Mouse (Mus musculus) intestine, postnatal 0 days (tissue): ENCODE measurements around the gene 1700013F07Rik. TPM values are rescaled to one million over a fixed set of nuclear protein-coding genes. Genes with fewer than 3 reads are reported as not detected.

Experiments used
- ATAC-seq: fragments of 200-750 bp; cut with Nextera tagmentation; 2 replicates; pipeline ENCODE4 v1.8.0; 2017; ENCODE audit warnings: mild to moderate bottlenecking, moderate TSS enrichment, moderate library complexity
- H3K27ac ChIP-seq: fragments of 300-500 bp; sonication (generic); 2 replicates; pipeline ENCODE4 v1.5.1; 2014; ENCODE audit warnings: mild to moderate bottlenecking, low read depth, low read length, moderate library complexity
- H3K27me3 ChIP-seq: fragments of 300-500 bp; sonication (generic); replicated peaks from 2 replicates; pipeline ENCODE4 v1.6.1; 2014; ENCODE audit warnings: low read length, mixed read lengths; ENCODE audit not compliant: control insufficient read depth, insufficient read depth
- H3K36me3 ChIP-seq: fragments of 300-500 bp; sonication (generic); 2 replicates; pipeline ENCODE4 v1.6.1; 2014; ENCODE audit warnings: mild to moderate bottlenecking, moderate library complexity; ENCODE audit not compliant: control insufficient read depth, insufficient read depth
- H3K4me1 ChIP-seq: fragments of 300-500 bp; sonication (generic); replicated peaks from 2 replicates; pipeline ENCODE4 v1.6.1; 2014; ENCODE audit warnings: antibody characterized with exemption, low read length, mixed read lengths; ENCODE audit not compliant: control insufficient read depth, insufficient read depth
- H3K4me2 ChIP-seq: fragments of 300-500 bp; sonication (generic); replicated peaks from 2 replicates; pipeline ENCODE4 v1.6.1; 2014; ENCODE audit warnings: low read depth, mild to moderate bottlenecking, moderate library complexity
- H3K4me3 ChIP-seq: fragments of 300-500 bp; sonication (generic); 2 replicates; pipeline ENCODE4 v1.5.1; 2014; ENCODE audit warnings: low read depth, low read length
- H3K9ac ChIP-seq: fragments of 300-500 bp; sonication (generic); 2 replicates; pipeline ENCODE4 v1.6.1; 2014; ENCODE audit warnings: mild to moderate bottlenecking, low read depth, low read length
- H3K9me3 ChIP-seq: fragments of 300-500 bp; sonication (generic); 2 replicates; pipeline ENCODE4 v1.6.1; 2016; ENCODE audit warnings: mixed run types; ENCODE audit not compliant: control insufficient read depth
- CTCF ChIP-seq: sonication (generic); IDR thresholded peaks from 2 replicates; pipeline ENCODE4 v1.5.1; 2016; ENCODE audit warnings: low read depth, mild to moderate bottlenecking, control low read depth, antibody characterized with exemption, moderate library complexity
- WGBS: fragments of 180-500 bp; shearing (Covaris S2); extraction: QIAGEN DNeasy Blood & Tissue Kit; methylation state at CpG from one replicate; pipeline ENCODE4 v1.1.7; 2014; 5-methylcytosine and 5-hydroxymethylcytosine counted together
- polyA plus RNA-seq: library from polyadenylated mRNA; unstranded; fragments of >200 nt; fragmentation: Nextera tagmentation; extraction: Ambion mirVana; gene quantifications from 2 replicates; pipeline ENCODE4 v1.2.1, GENCODE M21; 2015

1700013F07Rik gene
- polyA plus RNA-seq, 1 experiment from 2014 or later: not detected

DNA sequence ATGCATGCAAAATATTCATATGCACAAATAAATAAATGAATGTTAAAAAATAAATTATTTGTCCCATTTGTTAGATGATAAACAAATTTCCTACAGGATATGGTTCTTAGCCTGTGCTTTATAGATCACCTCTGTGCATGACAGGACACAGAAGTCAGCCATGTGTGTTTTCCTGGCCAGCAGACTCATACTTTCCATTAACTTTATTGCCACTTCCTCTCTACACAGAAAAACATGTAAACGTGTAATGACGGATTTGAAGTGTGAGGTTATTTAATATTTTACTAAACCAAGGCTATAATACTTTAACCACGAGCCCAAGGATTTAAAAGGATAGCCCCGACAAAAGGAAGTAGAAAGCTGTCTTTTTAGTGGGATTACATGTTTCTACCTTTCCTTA lies 30.0 kb upstream of the 1700013F07Rik start:
- no peaks in the 10 kb centered on the region for H3K27me3 ChIP-seq
- no peak for TF ChIP-seq CTCF
- H3K9me3 ChIP-seq: no peaks in the 10 kb centered on the region
- H3K27ac ChIP-seq: no peak overlapping the region
- H3K9ac ChIP-seq: no peak overlapping the region
- no peak for ATAC-seq
- no peaks in the 10 kb centered on the region for H3K36me3 ChIP-seq
- no peak overlapping the region for H3K4me2 ChIP-seq
- no peak overlapping the region for H3K4me3 ChIP-seq
- H3K4me1 ChIP-seq: no peaks in the 10 kb centered on the region
- 49% methylated on average over 4 of the region's 4 CpGs for WGBS

DNA sequence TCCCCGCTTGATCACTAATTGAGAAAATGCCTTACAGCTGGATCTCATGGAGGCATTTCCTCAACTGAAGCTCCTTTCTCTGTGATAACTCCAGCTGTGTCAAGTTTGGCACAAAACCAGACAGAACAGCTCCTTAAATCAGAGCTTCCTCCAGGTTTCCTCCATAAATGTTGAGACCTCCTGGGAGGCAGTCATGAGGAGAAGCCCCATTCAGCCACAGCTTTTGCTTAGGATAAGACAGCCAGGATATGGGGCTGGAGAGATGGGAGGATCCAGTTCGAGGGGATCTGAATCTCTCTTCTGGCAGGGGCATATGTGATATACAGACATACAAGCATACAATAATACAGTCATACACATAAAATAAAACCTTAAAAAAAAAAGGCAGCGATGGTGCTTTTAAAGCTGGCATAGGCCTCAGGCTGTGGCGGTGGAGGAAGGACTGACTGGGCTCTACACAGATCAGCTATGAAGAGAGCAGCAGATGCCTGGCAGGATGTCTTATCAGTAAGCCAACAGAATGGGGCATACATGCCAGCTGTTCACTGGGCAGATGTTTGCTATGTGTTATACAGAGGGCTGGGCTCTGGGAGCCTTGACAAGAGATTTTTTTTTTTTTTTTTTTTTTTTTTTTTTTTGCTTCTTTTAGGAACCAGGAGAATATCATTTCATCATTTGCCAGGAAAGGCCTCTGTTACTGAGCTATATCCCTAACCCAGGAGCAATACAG lies 25.0 kb upstream of the 1700013F07Rik start:
- Histone ChIP-seq H3K9me3 (no peaks in the 10 kb centered on the region), H3K4me2 (no peak overlapping the region), H3K4me3 (no peak overlapping the region), H3K9ac (no peak overlapping the region), H3K27me3 (no peaks in the 10 kb centered on the region), H3K27ac (no peak overlapping the region), H3K4me1 (no peaks in the 10 kb centered on the region), H3K36me3 (no peaks in the 10 kb centered on the region)
- no peak for TF ChIP-seq CTCF
- 0 out of 2 replicates have a peak, but pooled peaks have one; percentile 46 for ATAC-seq
- 71% methylated on average over 4 of the region's 4 CpGs for WGBS

DNA sequence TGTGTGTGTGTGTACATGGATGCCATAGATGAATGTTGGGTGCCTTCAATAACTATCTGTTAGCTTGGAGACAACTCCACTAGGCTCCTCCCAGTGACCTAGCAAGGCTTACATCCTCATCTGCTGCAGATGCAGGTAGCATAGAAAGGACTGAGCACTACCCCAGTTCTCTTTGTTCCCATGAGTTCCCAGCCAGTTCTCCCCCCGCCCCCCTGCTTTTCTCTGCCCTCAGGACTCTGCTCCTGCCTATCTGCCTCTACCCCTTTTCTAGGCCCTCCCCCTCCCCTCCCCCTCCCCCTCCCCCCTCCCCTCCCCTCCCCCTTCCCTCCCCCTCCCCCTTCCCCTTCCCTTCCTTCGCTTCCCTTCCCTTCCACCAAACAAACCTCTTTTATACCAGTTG lies 23.8 kb upstream of the 1700013F07Rik start:
- Histone ChIP-seq H3K4me1 (no peaks in the 10 kb centered on the region), H3K27me3 (no peaks in the 10 kb centered on the region), H3K4me2 (no peak overlapping the region), H3K27ac (no peak overlapping the region), H3K36me3 (no peaks in the 10 kb centered on the region), H3K9me3 (no peaks in the 10 kb centered on the region), H3K4me3 (no peak overlapping the region), H3K9ac (no peak overlapping the region)
- 68% methylated on average over 2 of the region's 2 CpGs for WGBS
- TF ChIP-seq CTCF: no peak
- ATAC-seq: no peak

DNA sequence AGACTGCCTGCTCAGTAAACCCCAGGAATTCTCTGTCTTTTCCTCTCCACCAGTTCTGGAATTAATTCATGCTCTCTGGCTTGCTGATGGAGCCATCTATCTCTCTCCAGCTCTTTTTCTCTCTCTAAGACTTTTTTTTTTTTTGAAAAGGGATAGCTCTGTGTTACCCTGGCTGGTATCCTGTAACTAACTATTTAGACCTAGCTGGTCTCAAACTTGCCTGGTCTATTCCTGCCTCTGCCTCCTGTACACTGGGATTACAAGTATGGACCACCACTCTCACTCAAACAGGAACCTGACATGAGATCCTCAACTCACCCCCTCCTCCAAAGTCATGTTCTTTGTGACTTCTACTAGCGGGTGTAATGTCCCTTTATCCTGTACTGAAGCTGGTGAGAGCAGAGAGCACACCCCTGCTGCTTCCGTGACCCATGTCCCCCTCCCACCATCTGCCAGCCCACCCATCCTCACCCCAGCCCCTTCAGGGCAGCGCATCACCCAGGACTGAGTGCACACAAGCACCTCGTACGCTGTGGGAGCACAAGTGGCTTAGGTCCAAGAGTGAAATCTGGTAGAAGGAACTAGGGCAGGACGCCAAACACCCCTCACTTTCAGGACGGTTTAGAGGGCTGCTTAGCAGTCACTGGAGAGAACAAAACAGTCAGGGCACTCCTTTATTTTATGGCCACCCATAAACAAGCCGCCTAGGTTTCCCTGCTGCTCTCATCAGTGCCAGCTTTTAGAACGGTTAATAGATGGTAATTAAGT lies 23.1 kb upstream of the 1700013F07Rik start:
- Histone ChIP-seq H3K27me3 (no peaks in the 10 kb centered on the region), H3K4me2 (peak overlapping the region; percentile 32), H3K27ac (no peak overlapping the region), H3K9me3 (no peaks in the 10 kb centered on the region), H3K4me3 (no peak overlapping the region), H3K36me3 (no peaks in the 10 kb centered on the region), H3K9ac (0 out of 2 replicates have a peak overlapping the region, but pooled peaks have one; percentile 26), H3K4me1 (no peaks in the 10 kb centered on the region)
- TF ChIP-seq CTCF: no peak
- ATAC-seq: peak; percentile 71
- WGBS: 5% methylated on average over 9 of the region's 9 CpGs

DNA sequence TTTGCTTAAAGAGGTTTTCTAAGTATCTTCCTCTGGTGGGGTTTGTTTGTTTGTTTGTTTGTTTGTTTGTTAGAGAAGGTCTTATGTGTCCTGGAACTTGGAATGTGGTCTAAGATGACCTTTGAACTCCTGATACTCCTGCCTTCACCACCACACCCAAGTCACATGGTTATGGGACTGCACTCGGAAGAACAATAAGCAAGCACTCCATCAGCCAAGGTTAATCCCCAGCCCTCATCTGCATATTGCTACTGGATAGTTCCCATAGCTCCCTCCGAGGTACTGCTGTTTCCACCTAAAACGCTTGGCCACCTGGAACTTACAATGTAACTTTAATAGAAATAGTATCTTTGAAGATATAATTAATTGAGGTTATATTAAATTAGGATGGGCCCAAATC lies 20.5 kb upstream of the 1700013F07Rik start:
- Histone ChIP-seq H3K4me3 (no peak overlapping the region), H3K27me3 (no peaks in the 10 kb centered on the region), H3K36me3 (no peaks in the 10 kb centered on the region), H3K27ac (no peak overlapping the region), H3K4me1 (no peaks in the 10 kb centered on the region), H3K4me2 (no peak overlapping the region), H3K9me3 (no peaks in the 10 kb centered on the region), H3K9ac (no peak overlapping the region)
- no peak for TF ChIP-seq CTCF
- 49% methylated on average over 3 of the region's 3 CpGs for WGBS
- no peak for ATAC-seq

DNA sequence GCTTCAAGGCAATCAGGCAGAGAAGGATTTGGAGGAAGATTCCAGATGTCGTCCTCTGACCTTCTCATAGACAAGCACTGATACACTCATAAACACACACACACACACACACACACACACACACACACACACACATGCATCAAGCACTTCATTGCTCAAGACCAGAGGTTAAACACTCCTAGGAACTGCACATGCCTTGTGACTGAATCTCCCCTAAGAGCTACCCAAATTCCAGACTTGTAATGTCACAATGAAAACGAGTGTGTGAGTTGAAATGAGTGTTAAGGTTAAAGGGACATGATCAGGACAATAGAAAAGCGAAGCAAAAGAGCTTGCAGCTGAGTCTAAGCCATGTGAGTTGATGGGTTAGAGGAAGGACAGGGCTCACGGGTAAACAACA lies 15.7 kb upstream of the 1700013F07Rik start:
- Histone ChIP-seq H3K27ac (no peak overlapping the region), H3K36me3 (no peaks in the 10 kb centered on the region), H3K27me3 (no peaks in the 10 kb centered on the region), H3K9ac (no peak overlapping the region), H3K9me3 (no peaks in the 10 kb centered on the region), H3K4me1 (no peaks in the 10 kb centered on the region), H3K4me2 (no peak overlapping the region), H3K4me3 (no peak overlapping the region)
- no peak for TF ChIP-seq CTCF
- no peak for ATAC-seq
- WGBS: 53% methylated on average over 4 of the region's 4 CpGs
